Mouse (Mus musculus): ENCODE measurements around the gene Csf2ra.
A peak's percentile ranks its signal among the peaks of the same experiment; 100 is the strongest.
"Not testable (repeated sequence)": the region's sequence is repeated elsewhere in the genome, so short reads cannot be mapped to it uniquely, and the experiment has no call there.

The Csf2ra gene

GRCm38 (mm10) chr19:61227941-61228701 lies at the start of gene Csf2ra:
TSS of gene Csf2ra (minus strand) at chr19:61228429.
- peak; percentile 71 for DNase-seq (ENCODE audit: low read depth)

- no peak for DNase-seq (ENCODE audit: low read depth)
Measured at GRCm38 (mm10) chr19:61275446-61275845, 47.2 kb upstream of the Csf2ra start.

GRCm38 (mm10) chr19:61269141-61269540 lies 40.9 kb upstream of the Csf2ra start:
- not testable (repeated sequence) for DNase-seq (ENCODE audit: low read depth)

- DNase-seq (ENCODE audit: low read depth) = no peak
Measured at GRCm38 (mm10) chr19:61267141-61267540, 38.9 kb upstream of the Csf2ra start.

GRCm38 (mm10) chr19:61266651-61267050 lies 38.4 kb upstream of the Csf2ra start:
- DNase-seq (ENCODE audit: low read depth) = peak; percentile 21

- DNase-seq (ENCODE audit: low read depth) = peak; percentile 63
Measured at GRCm38 (mm10) chr19:61266246-61266615, 38.0 kb upstream of the Csf2ra start.

- peak; percentile 100 for DNase-seq (ENCODE audit: low read depth)
Measured at GRCm38 (mm10) chr19:61265349-61266245, 37.4 kb upstream of the Csf2ra start.

- no peak for DNase-seq (ENCODE audit: low read depth)
Measured at GRCm38 (mm10) chr19:61264933-61265332, 36.7 kb upstream of the Csf2ra start.

GRCm38 (mm10) chr19:61264227-61264626 lies 36.0 kb upstream of the Csf2ra start:
- DNase-seq (ENCODE audit: low read depth) = peak; percentile 69

- DNase-seq (ENCODE audit: low read depth) = no peak
Measured at GRCm38 (mm10) chr19:61261241-61261640, 33.0 kb upstream of the Csf2ra start.

- DNase-seq (ENCODE audit: low read depth) = no peak
Measured at GRCm38 (mm10) chr19:61257733-61258132, 29.5 kb upstream of the Csf2ra start.

GRCm38 (mm10) chr19:61256166-61256887 lies 28.1 kb upstream of the Csf2ra start:
- no peak for DNase-seq (ENCODE audit: low read depth)

GRCm38 (mm10) chr19:61247334-61247733 lies 19.1 kb upstream of the Csf2ra start:
- DNase-seq (ENCODE audit: low read depth) = not testable (repeated sequence)

- peak; percentile 80 for DNase-seq (ENCODE audit: low read depth)
Measured at GRCm38 (mm10) chr19:61244721-61245436, 16.6 kb upstream of the Csf2ra start.

- no peak for DNase-seq (ENCODE audit: low read depth)
Measured at GRCm38 (mm10) chr19:61237967-61238366, 9.7 kb upstream of the Csf2ra start.

- DNase-seq (ENCODE audit: low read depth) = no peak
Measured at GRCm38 (mm10) chr19:61234532-61234931, 6.3 kb upstream of the Csf2ra start.

GRCm38 (mm10) chr19:61226928-61227854 lies 1.0 kb downstream of the Csf2ra start:
- peak; percentile 89 for DNase-seq (ENCODE audit: low read depth)

GRCm38 (mm10) chr19:61226401-61226927 lies 1.8 kb downstream of the Csf2ra start:
- DNase-seq (ENCODE audit: low read depth) = no peak

- DNase-seq (ENCODE audit: low read depth) = no peak
Measured at GRCm38 (mm10) chr19:61225526-61226400, 2.5 kb downstream of the Csf2ra start.
